Mouse (Mus musculus): ENCODE data around the gene Cerk. TPM values are rescaled to one million over a fixed set of nuclear protein-coding genes. Genes with fewer than 3 reads are reported as not detected.
"Not testable (repeated sequence)": the region's sequence is repeated elsewhere in the genome, so short reads cannot be mapped to it uniquely, and the experiment has no call there.

Cerk gene
- polyA plus RNA-seq, 2 experiments, result 18.0 to 20.4 TPM

DNA sequence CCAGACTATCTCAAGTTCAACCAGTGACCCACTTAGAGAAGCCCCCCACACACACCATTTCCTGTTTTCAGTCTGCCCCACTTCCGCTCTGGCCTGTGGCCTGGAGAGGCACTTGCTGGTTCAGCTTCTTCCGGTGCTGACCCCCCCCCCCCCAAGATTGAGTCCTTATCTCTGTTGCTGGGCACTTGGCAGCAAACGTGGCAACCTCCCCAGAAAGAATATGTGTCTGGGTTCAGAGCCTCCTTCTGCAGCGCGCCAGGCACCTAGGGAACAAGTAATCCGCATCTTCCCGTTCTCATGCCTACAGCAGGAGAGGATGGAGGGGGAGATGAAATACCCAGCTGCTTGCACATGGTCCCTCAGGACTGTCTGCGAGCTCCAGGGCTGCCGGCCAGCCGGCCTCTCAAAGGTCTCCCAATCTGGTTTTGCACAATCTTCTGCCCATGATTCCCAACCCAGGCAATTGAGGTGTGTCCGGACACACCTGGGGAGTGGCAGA is 4.0 kb downstream of the Cerk start:
- Histone ChIP-seq H3K4me2 (replicated peaks; ENCODE audit: low read depth, low read length, severe bottlenecking) (peak overlapping the region; percentile 16; the same call in 1 of the 2 replicates), H3K27me3 (ENCODE audit: control insufficient read depth, insufficient read depth, low read length) (no peaks in the 10 kb centered on the region), H3K4me3 (replicated peaks; ENCODE audit: low read length) (no peak overlapping the region), H3K27ac (replicated peaks; ENCODE audit: low read depth, low read length) (0 out of 2 replicates have a peak overlapping the region, but pooled peaks have one; percentile 11), H3K9ac (ENCODE audit: low read depth, low read length, severe bottlenecking) (no peak overlapping the region), H3K4me1 (ENCODE audit: control insufficient read depth, insufficient read depth, low read length) (peaks cover 14% of the 10 kb centered on the region), H3K9me3 (ENCODE audit: control insufficient read depth, low read length) (no peaks in the 10 kb centered on the region), H3K36me3 (ENCODE audit: control insufficient read depth, insufficient read depth, low read length) (no peaks in the 10 kb centered on the region)
- no peak for TF ChIP-seq POLR2A (IDR thresholded peaks at IDR 0.05; ENCODE audit: borderline replicate concordance, extremely low read depth, insufficient read depth, insufficient read length)
- no peak for DNase-seq (ENCODE audit: low spot score)
- ATAC-seq (ENCODE audit: low FRiP score, low read depth), result no peak
- 46% methylated on average over 11 of the region's 11 CpGs for WGBS

DNA sequence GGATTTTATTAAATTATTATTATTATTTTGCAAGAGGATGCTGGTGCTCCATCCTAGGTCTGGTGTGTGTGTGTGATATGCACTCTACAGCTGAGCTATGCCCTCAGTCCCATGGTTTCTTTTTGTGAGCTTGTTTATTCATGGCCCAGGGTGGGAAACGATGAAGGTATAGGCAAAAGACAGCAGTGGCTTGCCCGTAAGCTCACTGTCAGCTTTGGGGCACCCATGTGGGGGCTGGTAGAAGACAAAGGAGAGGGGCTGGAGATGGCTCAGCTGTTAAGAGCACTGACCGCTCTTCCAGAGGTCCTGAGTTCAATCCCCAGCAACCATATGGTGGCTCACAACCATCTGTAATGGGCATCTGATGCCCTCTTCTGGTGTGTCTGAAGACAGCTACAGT is 4.6 kb downstream of the Cerk start:
- not testable (repeated sequence) for H3K4me2 ChIP-seq (replicated peaks; ENCODE audit: low read depth, low read length, severe bottlenecking); H3K27me3 ChIP-seq (ENCODE audit: control insufficient read depth, insufficient read depth, low read length); DNase-seq (ENCODE audit: low spot score); ATAC-seq (ENCODE audit: low FRiP score, low read depth); H3K4me3 ChIP-seq (replicated peaks; ENCODE audit: low read length); H3K9me3 ChIP-seq (ENCODE audit: control insufficient read depth, low read length); H3K27ac ChIP-seq (replicated peaks; ENCODE audit: low read depth, low read length); H3K36me3 ChIP-seq (ENCODE audit: control insufficient read depth, insufficient read depth, low read length); H3K9ac ChIP-seq (ENCODE audit: low read depth, low read length, severe bottlenecking)
- 94% methylated on average over 3 of the region's 3 CpGs for WGBS
- H3K4me1 ChIP-seq (ENCODE audit: control insufficient read depth, insufficient read depth, low read length), result peaks cover 13% of the 10 kb centered on the region

DNA sequence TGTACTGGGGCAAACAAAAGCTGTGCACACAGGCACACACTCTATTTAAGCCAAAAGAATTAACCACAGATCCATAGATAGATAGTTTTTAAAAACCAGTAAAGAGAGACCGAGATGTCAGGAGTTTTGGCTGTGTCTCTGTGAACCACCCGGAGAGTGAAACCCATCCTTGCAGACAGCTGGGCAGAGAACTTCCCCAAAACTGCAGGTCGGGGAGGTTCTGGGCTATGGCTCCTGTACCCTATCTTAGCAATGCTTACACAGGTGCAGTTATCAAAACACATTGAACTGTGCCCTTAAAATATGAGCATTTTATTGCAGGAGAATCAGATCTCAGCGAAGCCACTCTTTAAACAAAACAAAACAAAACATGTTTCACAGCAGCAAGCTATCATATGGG is 5.5 kb downstream of the Cerk start:
- Histone ChIP-seq H3K4me1 (ENCODE audit: control insufficient read depth, insufficient read depth, low read length) (peaks cover 10% of the 10 kb centered on the region), H3K27ac (replicated peaks; ENCODE audit: low read depth, low read length) (no peak overlapping the region), H3K4me3 (replicated peaks; ENCODE audit: low read length) (no peak overlapping the region), H3K4me2 (replicated peaks; ENCODE audit: low read depth, low read length, severe bottlenecking) (no peak overlapping the region), H3K9me3 (ENCODE audit: control insufficient read depth, low read length) (no peaks in the 10 kb centered on the region), H3K36me3 (ENCODE audit: control insufficient read depth, insufficient read depth, low read length) (no peaks in the 10 kb centered on the region), H3K9ac (ENCODE audit: low read depth, low read length, severe bottlenecking) (no peak overlapping the region), H3K27me3 (ENCODE audit: control insufficient read depth, insufficient read depth, low read length) (no peaks in the 10 kb centered on the region)
- no peak for TF ChIP-seq POLR2A (IDR thresholded peaks at IDR 0.05; ENCODE audit: borderline replicate concordance, extremely low read depth, insufficient read depth, insufficient read length)
- WGBS, result 76% methylated on average over 4 of the region's 4 CpGs
- DNase-seq (ENCODE audit: low spot score) (no peak), ATAC-seq (ENCODE audit: low FRiP score, low read depth) (no peak)

DNA sequence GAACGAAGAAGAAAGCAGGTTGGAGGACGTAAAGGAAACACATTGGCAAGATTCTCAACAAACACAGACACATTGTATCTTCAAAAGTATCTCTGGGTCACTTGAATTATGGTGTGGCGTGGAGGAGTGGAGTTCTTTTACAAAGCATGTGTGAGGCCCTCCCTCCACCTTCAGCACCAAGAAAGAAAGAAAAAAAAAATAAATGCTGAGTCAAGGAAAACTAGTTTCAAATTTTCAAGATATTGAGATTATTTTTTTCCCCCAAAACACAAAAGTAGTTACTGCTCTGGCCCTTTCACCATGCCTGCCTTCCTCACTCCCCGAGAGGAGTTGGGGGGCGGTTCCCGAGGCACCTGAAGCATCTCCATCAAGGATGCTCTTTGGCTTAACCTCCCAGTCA is 7.3 kb downstream of the Cerk start:
- H3K9ac ChIP-seq (ENCODE audit: low read depth, low read length, severe bottlenecking), result no peak overlapping the region
- TF ChIP-seq POLR2A (IDR thresholded peaks at IDR 0.05; ENCODE audit: borderline replicate concordance, extremely low read depth, insufficient read depth, insufficient read length), result no peak
- H3K4me2 ChIP-seq (replicated peaks; ENCODE audit: low read depth, low read length, severe bottlenecking), result no peak overlapping the region
- H3K4me3 ChIP-seq (replicated peaks; ENCODE audit: low read length), result no peak overlapping the region
- H3K27ac ChIP-seq (replicated peaks; ENCODE audit: low read depth, low read length), result no peak overlapping the region
- no peaks in the 10 kb centered on the region for H3K36me3 ChIP-seq (ENCODE audit: control insufficient read depth, insufficient read depth, low read length)
- WGBS, result 91% methylated on average over 6 of the region's 6 CpGs
- H3K9me3 ChIP-seq (ENCODE audit: control insufficient read depth, low read length), result no peaks in the 10 kb centered on the region
- DNase-seq (ENCODE audit: low spot score) (no peak), ATAC-seq (ENCODE audit: low FRiP score, low read depth) (no peak)
- H3K27me3 ChIP-seq (ENCODE audit: control insufficient read depth, insufficient read depth, low read length), result no peaks in the 10 kb centered on the region
- peaks cover 22% of the 10 kb centered on the region for H3K4me1 ChIP-seq (ENCODE audit: control insufficient read depth, insufficient read depth, low read length)

- not testable (repeated sequence) for H3K27me3 ChIP-seq (ENCODE audit: control insufficient read depth, insufficient read depth, low read length); H3K27ac ChIP-seq (replicated peaks; ENCODE audit: low read depth, low read length); ATAC-seq (ENCODE audit: low FRiP score, low read depth); H3K9me3 ChIP-seq (ENCODE audit: control insufficient read depth, low read length); H3K36me3 ChIP-seq (ENCODE audit: control insufficient read depth, insufficient read depth, low read length); H3K4me3 ChIP-seq (replicated peaks; ENCODE audit: low read length); H3K4me2 ChIP-seq (replicated peaks; ENCODE audit: low read depth, low read length, severe bottlenecking); H3K9ac ChIP-seq (ENCODE audit: low read depth, low read length, severe bottlenecking); DNase-seq (ENCODE audit: low spot score)
- 85% methylated on average over 2 of the region's 2 CpGs for WGBS
- peaks cover 28% of the 10 kb centered on the region for H3K4me1 ChIP-seq (ENCODE audit: control insufficient read depth, insufficient read depth, low read length)
These were observed 8.2 kb downstream of the Cerk start for GRCm38 (mm10) chr15:86177703-86178251.

Measured in limb, embryonic 14.5 days (tissue).